Comparison of ENCODE assay signal across 7 mouse cellular contexts in genomic region chr6:91117149-91117548, GRCm38 (mm10). TPM values are rescaled to one million over a fixed set of nuclear protein-coding genes. Genes with fewer than 3 reads are reported as not detected.
DNase-seq lines count a peak whose midpoint lies in the region; ATAC-seq and TF ChIP-seq lines count a peak whose summit lies in the region.

No protein-coding gene starts in this region.

- peak overlapping the region; percentile 58 for H3K4me3 ChIP-seq in bone marrow, adult 2 months (replicated peaks; ENCODE audit: control insufficient read depth, low read depth, low read length)
- peak overlapping the region; percentile 62 for H3K4me3 ChIP-seq in embryonic facial prominence, embryonic 13.5 days
- H3K4me3 ChIP-seq in limb, embryonic 13.5 days, result peak overlapping the region; percentile 66
- peak overlapping the region; percentile 60 for H3K4me3 ChIP-seq in stomach, embryonic 14.5 days (ENCODE audit: low read depth, low read length)

- 10% methylated on average over 9 of the region's 9 CpGs for WGBS in bone marrow, adult 2 months
- WGBS in embryonic facial prominence, embryonic 13.5 days, result 2% methylated on average over 9 of the region's 9 CpGs
- WGBS in limb, embryonic 13.5 days, result 2% methylated on average over 9 of the region's 9 CpGs
- 3% methylated on average over 9 of the region's 9 CpGs for WGBS in stomach, embryonic 14.5 days

- no peak for TF ChIP-seq POLR2A in bone marrow, adult 2 months (IDR thresholded peaks at IDR 0.05; ENCODE audit: borderline replicate concordance, control insufficient read depth, low read depth, low read length)

- no peaks in the 10 kb centered on the region for H3K36me3 ChIP-seq in embryonic facial prominence, embryonic 13.5 days
- H3K36me3 ChIP-seq in limb, embryonic 13.5 days, result no peaks in the 10 kb centered on the region
- H3K36me3 ChIP-seq in stomach, embryonic 14.5 days (ENCODE audit: control insufficient read depth, insufficient read depth, low read length), result no peaks in the 10 kb centered on the region

- peaks cover 7% of the 10 kb centered on the region for H3K4me1 ChIP-seq in bone marrow, adult 2 months (ENCODE audit: control insufficient read depth, insufficient read depth, low read length)
- peaks cover 15% of the 10 kb centered on the region for H3K4me1 ChIP-seq in embryonic facial prominence, embryonic 13.5 days
- H3K4me1 ChIP-seq in limb, embryonic 13.5 days, result peaks cover 13% of the 10 kb centered on the region
- H3K4me1 ChIP-seq in stomach, embryonic 14.5 days (ENCODE audit: control insufficient read depth, insufficient read depth, low read length), result peaks cover 18% of the 10 kb centered on the region; the same call in 1 of the 2 replicates

- H3K27me3 ChIP-seq in embryonic facial prominence, embryonic 13.5 days, result peaks cover 38% of the 10 kb centered on the region
- H3K27me3 ChIP-seq in limb, embryonic 13.5 days, result peaks cover 31% of the 10 kb centered on the region
- H3K27me3 ChIP-seq in stomach, embryonic 14.5 days (ENCODE audit: control insufficient read depth, insufficient read depth, low read length), result no peaks in the 10 kb centered on the region

- H3K27ac ChIP-seq in bone marrow, adult 2 months (ENCODE audit: control insufficient read depth, insufficient read depth, low read depth, low read length, poor library complexity), result peak overlapping the region; percentile 47
- H3K27ac ChIP-seq in embryonic facial prominence, embryonic 13.5 days, result no peak overlapping the region
- no peak overlapping the region for H3K27ac ChIP-seq in limb, embryonic 13.5 days
- no peak overlapping the region for H3K27ac ChIP-seq in stomach, embryonic 14.5 days (ENCODE audit: low read length)

- DNase-seq in layer of hippocampus, adult 9-11 months, result peak; percentile 18
- no peak for DNase-seq in layer of hippocampus, adult 9-10 months (ENCODE audit: low spot score)
- DNase-seq in urinary bladder, postnatal 4 days (ENCODE audit: low spot score in 2 of 2), result no peak

- no peak for TF ChIP-seq CTCF in bone marrow, adult 2 months (IDR thresholded peaks at IDR 0.05; ENCODE audit: control insufficient read depth, insufficient read depth, low read length)

- ATAC-seq in embryonic facial prominence, embryonic 13.5 days (ENCODE audit: insufficient number of reproducible peaks, insufficient read depth, low FRiP score, low TSS enrichment, low read depth), result no peak
- peak; percentile 9; the same call in 1 of the 2 replicates for ATAC-seq in limb, embryonic 13.5 days (ENCODE audit: low FRiP score, low read depth)
- no peak for ATAC-seq in stomach, embryonic 14.5 days (ENCODE audit: insufficient number of reproducible peaks, insufficient read depth, low FRiP score, low read depth)

- peaks cover 6% of the 10 kb centered on the region; the same call in 1 of the 2 replicates for H3K9me3 ChIP-seq in embryonic facial prominence, embryonic 13.5 days
- peaks cover 9% of the 10 kb centered on the region; the same call in 1 of the 2 replicates for H3K9me3 ChIP-seq in limb, embryonic 13.5 days
- H3K9me3 ChIP-seq in stomach, embryonic 14.5 days (ENCODE audit: control insufficient read depth, low read depth, low read length), result no peaks in the 10 kb centered on the region

- H3K9ac ChIP-seq in embryonic facial prominence, embryonic 13.5 days, result 0 out of 2 replicates have a peak overlapping the region, but pooled peaks have one; percentile 70
- peak overlapping the region; percentile 31; the same call in 1 of the 2 replicates for H3K9ac ChIP-seq in limb, embryonic 13.5 days
- H3K9ac ChIP-seq in stomach, embryonic 14.5 days (replicated peaks; ENCODE audit: low read depth, low read length), result no peak overlapping the region

- peak overlapping the region; percentile 100 for H3K4me2 ChIP-seq in embryonic facial prominence, embryonic 13.5 days
- peak overlapping the region; percentile 99 for H3K4me2 ChIP-seq in limb, embryonic 13.5 days (replicated peaks)
- H3K4me2 ChIP-seq in stomach, embryonic 14.5 days (replicated peaks; ENCODE audit: low read depth, low read length), result peak overlapping the region; percentile 97

RNA-seq across cellular contexts. Expression of gene Nup210, which starts 0.5 kb away (rescaled TPM):
- 58.4 and 111 TPM in 2 replicates for polyA plus RNA-seq in bone marrow, adult 2 months (2011; ENCODE audit: insufficient read depth, insufficient read length, low replicate concordance, missing spikeins)
- 5.9 and 6.9 TPM in 2 replicates for polyA plus RNA-seq in embryonic facial prominence, embryonic 13.5 days (2015; fragmentation: Nextera tagmentation; extraction: Ambion mirVana)
- polyA plus RNA-seq in limb, embryonic 13.5 days (2015; fragmentation: Nextera tagmentation; extraction: Ambion mirVana), result 6.3 and 7.8 TPM in 2 replicates
- 11.6 and 13.1 TPM in 2 replicates for polyA plus RNA-seq in stomach, embryonic 14.5 days (2014; fragmentation: Nextera tagmentation; extraction: Ambion mirVana)

RNA-seq across cellular contexts. Expression of gene Hdac11, which starts 39.3 kb away (rescaled TPM):
- polyA plus RNA-seq in bone marrow, adult 2 months (2011; ENCODE audit: insufficient read depth, insufficient read length, low replicate concordance, missing spikeins), result 5.9 and 7.6 TPM in 2 replicates
- 12.8 and 15.6 TPM in 2 replicates for polyA plus RNA-seq in embryonic facial prominence, embryonic 13.5 days (2015; fragmentation: Nextera tagmentation; extraction: Ambion mirVana)
- 16.1 and 18.6 TPM in 2 replicates for polyA plus RNA-seq in limb, embryonic 13.5 days (2015; fragmentation: Nextera tagmentation; extraction: Ambion mirVana)
- polyA plus RNA-seq in stomach, embryonic 14.5 days (2014; fragmentation: Nextera tagmentation; extraction: Ambion mirVana), result 9.5 and 10.2 TPM in 2 replicates
